Mouse (Mus musculus): ENCODE results near the gene Plxna2. TPM values are rescaled to one million over a fixed set of nuclear protein-coding genes. Genes with fewer than 3 reads are reported as not detected.

The Plxna2 gene
- polyA plus RNA-seq, 1 experiment, result 4.0 TPM

GRCm38 (mm10) chr1:194795316-194795715, 177.3 kb downstream of the Plxna2 start:
- Histone ChIP-seq H3K36me3 (ENCODE audit: control insufficient read depth, insufficient read depth, low read length) (no peaks in the 10 kb centered on the region), H3K27ac (ENCODE audit: control insufficient read depth, insufficient read depth, low read length) (no peak overlapping the region), H3K4me3 (ENCODE audit: control insufficient read depth, insufficient read depth, low read length) (no peak overlapping the region), H3K4me1 (replicated peaks; ENCODE audit: control insufficient read depth, insufficient read depth, low read length) (no peaks in the 10 kb centered on the region), H3K27me3 (ENCODE audit: control insufficient read depth, insufficient read depth, low read length) (no peaks in the 10 kb centered on the region)
- 92% methylated on average over 3 of the region's 3 CpGs for WGBS
- TF ChIP-seq CTCF (IDR thresholded peaks at IDR 0.05; ENCODE audit: borderline replicate concordance, control insufficient read depth, extremely low read depth, insufficient read depth, low read length, poor library complexity) (no peak), POLR2A (IDR thresholded peaks at IDR 0.05; ENCODE audit: control insufficient read depth, extremely low read depth, insufficient read depth, low read length, poor library complexity) (no peak)
- DNase-seq, result no peak

DNA sequence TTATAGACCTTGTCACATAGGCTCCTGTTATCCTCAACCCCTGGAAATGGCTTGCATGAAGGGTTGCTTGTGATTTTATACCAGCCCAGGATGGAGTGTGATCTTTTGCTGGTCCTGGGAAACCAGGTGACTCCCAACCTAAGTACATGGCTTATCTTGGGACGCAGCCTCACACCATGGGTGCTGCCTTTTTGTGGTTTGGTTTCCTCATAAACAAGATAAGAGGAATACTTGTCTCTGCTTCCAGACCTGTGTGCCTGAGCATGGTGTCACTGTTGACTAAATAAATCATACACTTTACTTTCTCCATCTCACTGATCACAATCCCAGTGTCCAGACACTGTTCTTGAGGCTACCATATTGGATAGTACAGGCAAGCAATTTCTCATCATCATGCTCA, 179.8 kb downstream of the Plxna2 start:
- Histone ChIP-seq H3K4me1 (replicated peaks; ENCODE audit: control insufficient read depth, insufficient read depth, low read length) (no peaks in the 10 kb centered on the region), H3K27me3 (ENCODE audit: control insufficient read depth, insufficient read depth, low read length) (no peaks in the 10 kb centered on the region), H3K4me3 (ENCODE audit: control insufficient read depth, insufficient read depth, low read length) (no peak overlapping the region), H3K27ac (ENCODE audit: control insufficient read depth, insufficient read depth, low read length) (no peak overlapping the region), H3K36me3 (ENCODE audit: control insufficient read depth, insufficient read depth, low read length) (no peaks in the 10 kb centered on the region)
- 96% methylated on average over 1 of the region's 1 CpGs for WGBS
- TF ChIP-seq CTCF (IDR thresholded peaks at IDR 0.05; ENCODE audit: borderline replicate concordance, control insufficient read depth, extremely low read depth, insufficient read depth, low read length, poor library complexity) (no peak), POLR2A (IDR thresholded peaks at IDR 0.05; ENCODE audit: control insufficient read depth, extremely low read depth, insufficient read depth, low read length, poor library complexity) (no peak)
- DNase-seq, result no peak

- TF ChIP-seq POLR2A (IDR thresholded peaks at IDR 0.05; ENCODE audit: control insufficient read depth, extremely low read depth, insufficient read depth, low read length, poor library complexity) (no peak), CTCF (IDR thresholded peaks at IDR 0.05; ENCODE audit: borderline replicate concordance, control insufficient read depth, extremely low read depth, insufficient read depth, low read length, poor library complexity) (no peak)
- H3K4me1 ChIP-seq (replicated peaks; ENCODE audit: control insufficient read depth, insufficient read depth, low read length), result no peaks in the 10 kb centered on the region
- no peak overlapping the region for H3K27ac ChIP-seq (ENCODE audit: control insufficient read depth, insufficient read depth, low read length)
- no peaks in the 10 kb centered on the region for H3K27me3 ChIP-seq (ENCODE audit: control insufficient read depth, insufficient read depth, low read length)
- no peak for DNase-seq
- no peak overlapping the region for H3K4me3 ChIP-seq (ENCODE audit: control insufficient read depth, insufficient read depth, low read length)
- H3K36me3 ChIP-seq (ENCODE audit: control insufficient read depth, insufficient read depth, low read length), result no peaks in the 10 kb centered on the region
Measured at GRCm38 (mm10) chr1:194798511-194798910, 180.5 kb downstream of the Plxna2 start.

DNA sequence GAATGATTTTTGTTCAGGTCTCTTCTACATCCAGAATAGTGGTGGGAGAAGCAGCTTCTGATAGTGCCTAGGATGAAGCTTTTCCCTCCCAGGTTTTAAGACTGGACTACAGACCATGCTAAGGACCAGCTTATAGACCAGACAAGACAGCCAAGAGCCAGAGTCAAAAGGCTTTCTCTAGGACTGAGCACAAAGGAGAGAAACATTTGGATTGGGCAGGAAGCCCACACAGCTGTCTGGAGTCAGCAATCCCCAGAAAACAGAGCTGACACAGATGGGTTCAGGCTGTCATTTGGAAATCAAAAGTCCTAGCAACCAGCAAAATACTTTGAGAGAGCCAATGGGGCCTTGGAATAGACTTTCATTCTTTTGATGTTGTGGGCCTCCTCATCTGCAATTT, 190.2 kb downstream of the Plxna2 start:
- TF ChIP-seq CTCF (IDR thresholded peaks at IDR 0.05; ENCODE audit: borderline replicate concordance, control insufficient read depth, extremely low read depth, insufficient read depth, low read length, poor library complexity) (no peak), POLR2A (IDR thresholded peaks at IDR 0.05; ENCODE audit: control insufficient read depth, extremely low read depth, insufficient read depth, low read length, poor library complexity) (no peak)
- Histone ChIP-seq H3K36me3 (ENCODE audit: control insufficient read depth, insufficient read depth, low read length) (no peaks in the 10 kb centered on the region), H3K4me1 (replicated peaks; ENCODE audit: control insufficient read depth, insufficient read depth, low read length) (no peaks in the 10 kb centered on the region), H3K27ac (ENCODE audit: control insufficient read depth, insufficient read depth, low read length) (no peak overlapping the region), H3K4me3 (ENCODE audit: control insufficient read depth, insufficient read depth, low read length) (no peak overlapping the region), H3K27me3 (ENCODE audit: control insufficient read depth, insufficient read depth, low read length) (no peaks in the 10 kb centered on the region)
- DNase-seq, result no peak

- no peaks in the 10 kb centered on the region for H3K27me3 ChIP-seq (ENCODE audit: control insufficient read depth, insufficient read depth, low read length)
- H3K4me3 ChIP-seq (ENCODE audit: control insufficient read depth, insufficient read depth, low read length), result no peak overlapping the region
- no peak for DNase-seq
- no peak overlapping the region for H3K27ac ChIP-seq (ENCODE audit: control insufficient read depth, insufficient read depth, low read length)
- no peaks in the 10 kb centered on the region for H3K36me3 ChIP-seq (ENCODE audit: control insufficient read depth, insufficient read depth, low read length)
- TF ChIP-seq CTCF (IDR thresholded peaks at IDR 0.05; ENCODE audit: borderline replicate concordance, control insufficient read depth, extremely low read depth, insufficient read depth, low read length, poor library complexity) (no peak), POLR2A (IDR thresholded peaks at IDR 0.05; ENCODE audit: control insufficient read depth, extremely low read depth, insufficient read depth, low read length, poor library complexity) (no peak)
- H3K4me1 ChIP-seq (replicated peaks; ENCODE audit: control insufficient read depth, insufficient read depth, low read length), result no peaks in the 10 kb centered on the region
Measured at GRCm38 (mm10) chr1:194808681-194809080, 190.7 kb downstream of the Plxna2 start.

- Histone ChIP-seq H3K4me1 (replicated peaks; ENCODE audit: control insufficient read depth, insufficient read depth, low read length) (no peaks in the 10 kb centered on the region), H3K4me3 (ENCODE audit: control insufficient read depth, insufficient read depth, low read length) (no peak overlapping the region), H3K27me3 (ENCODE audit: control insufficient read depth, insufficient read depth, low read length) (no peaks in the 10 kb centered on the region), H3K27ac (ENCODE audit: control insufficient read depth, insufficient read depth, low read length) (no peak overlapping the region), H3K36me3 (ENCODE audit: control insufficient read depth, insufficient read depth, low read length) (no peaks in the 10 kb centered on the region)
- no peak for DNase-seq
- TF ChIP-seq CTCF (IDR thresholded peaks at IDR 0.05; ENCODE audit: borderline replicate concordance, control insufficient read depth, extremely low read depth, insufficient read depth, low read length, poor library complexity), result no peak
- TF ChIP-seq POLR2A (IDR thresholded peaks at IDR 0.05; ENCODE audit: control insufficient read depth, extremely low read depth, insufficient read depth, low read length, poor library complexity), result no peak
Measured at GRCm38 (mm10) chr1:194809600-194809999, 191.6 kb downstream of the Plxna2 start.

- no peaks in the 10 kb centered on the region for H3K27me3 ChIP-seq (ENCODE audit: control insufficient read depth, insufficient read depth, low read length)
- no peaks in the 10 kb centered on the region for H3K4me1 ChIP-seq (replicated peaks; ENCODE audit: control insufficient read depth, insufficient read depth, low read length)
- H3K36me3 ChIP-seq (ENCODE audit: control insufficient read depth, insufficient read depth, low read length), result no peaks in the 10 kb centered on the region
- DNase-seq, result no peak
- H3K27ac ChIP-seq (ENCODE audit: control insufficient read depth, insufficient read depth, low read length), result no peak overlapping the region
- H3K4me3 ChIP-seq (ENCODE audit: control insufficient read depth, insufficient read depth, low read length), result no peak overlapping the region
- TF ChIP-seq CTCF (IDR thresholded peaks at IDR 0.05; ENCODE audit: borderline replicate concordance, control insufficient read depth, extremely low read depth, insufficient read depth, low read length, poor library complexity) (no peak), POLR2A (IDR thresholded peaks at IDR 0.05; ENCODE audit: control insufficient read depth, extremely low read depth, insufficient read depth, low read length, poor library complexity) (no peak)
- WGBS, result 90% methylated on average over 5 of the region's 5 CpGs
Measured at GRCm38 (mm10) chr1:194814187-194814586, 196.2 kb downstream of the Plxna2 start.
